Mouse (Mus musculus) neural tube, embryonic 15.5 days (tissue): ENCODE data around the gene Foxa1. TPM values are rescaled to one million over a fixed set of nuclear protein-coding genes. Genes with fewer than 3 reads are reported as not detected.

Experiments
- ATAC-seq: fragments of 200-750 bp; cut with Nextera tagmentation; 2 replicates; pipeline ENCODE4 v1.8.0; 2017; ENCODE audit warnings: mild to moderate bottlenecking, moderate TSS enrichment, moderate library complexity; ENCODE audit not compliant: low FRiP score
- H3K27ac ChIP-seq: fragments of 300-500 bp; sonication (generic); replicated peaks from 2 replicates; pipeline ENCODE4 v1.5.1; 2015; ENCODE audit warnings: mild to moderate bottlenecking, inconsistent platforms
- H3K27me3 ChIP-seq: fragments of 300-500 bp; sonication (generic); replicated peaks from 2 replicates; pipeline ENCODE4 v1.6.1; 2015; ENCODE audit warnings: inconsistent platforms
- H3K36me3 ChIP-seq: fragments of 300-500 bp; sonication (generic); 2 replicates; pipeline ENCODE4 v1.6.1; 2015; ENCODE audit warnings: inconsistent platforms
- H3K4me1 ChIP-seq: fragments of 300-500 bp; sonication (generic); 2 replicates; pipeline ENCODE4 v1.6.1; 2015; ENCODE audit warnings: inconsistent platforms
- H3K4me2 ChIP-seq: fragments of 300-500 bp; sonication (generic); 2 replicates; pipeline ENCODE4 v1.6.1; 2015; ENCODE audit warnings: inconsistent platforms, mild to moderate bottlenecking, moderate library complexity
- H3K4me3 ChIP-seq: fragments of 300-500 bp; sonication (generic); replicated peaks from 2 replicates; pipeline ENCODE4 v1.5.1; 2015; ENCODE audit warnings: mild to moderate bottlenecking, inconsistent platforms
- H3K9ac ChIP-seq: fragments of 300-500 bp; sonication (generic); replicated peaks from 2 replicates; pipeline ENCODE4 v1.6.1; 2015; ENCODE audit warnings: mild to moderate bottlenecking, inconsistent platforms
- H3K9me3 ChIP-seq: fragments of 300-500 bp; sonication (generic); replicated peaks from 2 replicates; pipeline ENCODE4 v1.6.1; 2016; ENCODE audit warnings: inconsistent platforms
- WGBS: fragments of 180-500 bp; shearing (Covaris S2); methylation state at CpG from one replicate; pipeline ENCODE4 v1.1.7; 2015; ENCODE audit warnings: mixed read lengths; 5-methylcytosine and 5-hydroxymethylcytosine counted together
- polyA plus RNA-seq: library from polyadenylated mRNA; unstranded; fragments of >200 nt; fragmentation: Nextera tagmentation; extraction: Ambion mirVana; gene quantifications from 2 replicates; pipeline ENCODE4 v1.2.1, GENCODE M21; 2015

Foxa1 gene
- polyA plus RNA-seq, 1 experiment from 2014 or later = 0.40 TPM

DNA sequence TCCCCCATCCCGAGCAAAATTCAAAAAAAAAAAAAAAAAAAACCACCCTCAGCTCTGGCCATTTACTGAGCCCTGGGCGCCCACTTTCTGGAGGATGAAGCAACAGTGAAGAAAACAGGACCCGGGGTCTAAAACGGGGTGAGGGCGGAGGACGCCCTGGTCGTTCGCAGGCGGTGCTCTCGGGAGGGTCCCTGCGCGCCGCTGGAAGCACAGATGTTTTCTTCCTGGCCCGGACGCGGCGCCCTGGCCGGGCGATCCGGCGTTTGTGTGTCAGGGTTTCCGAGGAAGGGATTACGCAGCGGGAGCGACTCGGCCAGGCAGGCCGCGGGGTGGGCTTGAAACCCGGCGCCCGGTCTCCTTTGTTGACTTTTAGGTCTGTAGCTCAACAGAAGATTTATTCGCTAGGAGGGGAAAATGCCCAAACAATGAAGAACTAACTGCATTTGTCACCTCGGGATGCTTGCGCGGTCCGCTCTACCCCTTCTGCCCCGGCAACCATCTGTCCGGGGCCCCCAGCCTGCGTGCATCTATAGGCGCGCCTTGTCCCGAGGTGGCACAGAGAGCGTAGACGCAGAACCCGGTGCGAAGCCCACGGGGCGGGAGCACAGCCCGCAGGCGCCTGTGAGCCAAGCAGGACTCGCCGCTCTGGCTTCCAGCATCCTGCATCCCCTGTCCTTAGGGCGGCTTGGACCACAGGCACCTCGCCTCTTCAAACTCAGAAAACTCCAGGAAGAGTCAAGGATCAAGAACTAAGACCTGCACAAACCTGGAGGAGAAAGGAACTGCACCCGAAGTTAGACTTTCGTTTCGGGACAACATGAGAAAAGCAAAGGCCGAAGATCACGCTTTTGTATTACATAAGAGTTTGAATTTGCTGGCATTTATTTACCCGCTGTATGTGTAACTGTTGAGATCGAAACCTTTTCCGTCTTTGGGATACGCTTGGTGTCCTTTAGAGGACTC is 7.8 kb downstream of the Foxa1 start:
- under 1% methylated on average over 63 of the region's 63 CpGs for WGBS
- H3K4me1 ChIP-seq = peaks cover 16% of the 10 kb centered on the region
- no peaks in the 10 kb centered on the region for H3K36me3 ChIP-seq
- H3K9me3 ChIP-seq = no peaks in the 10 kb centered on the region
- peak overlapping the region; percentile 43 for H3K4me2 ChIP-seq
- no peak overlapping the region for H3K9ac ChIP-seq
- H3K27ac ChIP-seq = no peak overlapping the region
- peaks cover 87% of the 10 kb centered on the region for H3K27me3 ChIP-seq
- peak overlapping the region; percentile 3 for H3K4me3 ChIP-seq
- no peak for ATAC-seq

GRCm38 (mm10) chr12:57537791-57538587 is 8.7 kb downstream of the Foxa1 start:
- Histone ChIP-seq H3K4me3 (peak overlapping the region; percentile 3), H3K4me1 (peaks cover 12% of the 10 kb centered on the region), H3K4me2 (peak overlapping the region; percentile 43), H3K27ac (no peak overlapping the region), H3K36me3 (no peaks in the 10 kb centered on the region), H3K9me3 (no peaks in the 10 kb centered on the region), H3K27me3 (peaks cover 87% of the 10 kb centered on the region), H3K9ac (no peak overlapping the region)
- no peak for ATAC-seq
- 2% methylated on average over 21 of the region's 21 CpGs for WGBS

DNA sequence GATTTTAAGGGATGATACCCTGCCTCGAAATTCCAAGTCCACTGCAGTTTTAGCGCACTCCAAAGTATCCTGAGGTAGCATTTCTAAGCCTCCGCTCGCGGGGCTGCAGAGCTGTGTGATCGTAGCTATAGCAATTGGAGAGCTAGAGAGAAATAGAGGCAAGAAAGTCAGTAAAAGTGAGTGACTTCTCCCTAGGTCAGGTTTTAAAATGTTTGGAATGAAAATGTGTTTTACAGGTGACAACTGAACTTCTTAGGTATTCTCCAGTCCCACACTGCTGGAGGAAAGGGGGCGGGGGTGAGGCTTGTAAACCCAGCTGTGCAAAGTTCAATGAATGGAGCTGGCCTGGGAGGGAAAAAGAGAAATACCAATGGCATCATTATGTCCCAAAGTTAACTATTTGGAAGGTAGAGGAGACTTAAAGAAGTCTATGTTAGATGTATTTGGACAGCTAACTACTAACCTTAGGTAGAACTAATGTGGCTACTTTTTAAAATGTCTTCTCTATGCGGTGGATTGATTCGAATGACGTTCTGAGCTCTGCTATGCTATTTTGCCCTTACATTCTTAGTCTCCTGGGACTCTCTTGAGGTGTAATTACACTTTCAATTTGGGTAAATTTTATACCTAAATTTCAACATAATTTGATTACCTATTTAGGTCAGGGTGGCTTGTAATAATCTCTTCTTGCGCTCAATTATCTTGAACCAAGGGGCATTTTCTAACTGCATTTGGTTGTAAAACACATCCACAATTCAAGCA is 9.6 kb downstream of the Foxa1 start:
- no peaks in the 10 kb centered on the region for H3K36me3 ChIP-seq
- no peak overlapping the region for H3K27ac ChIP-seq
- H3K9me3 ChIP-seq = no peaks in the 10 kb centered on the region
- H3K27me3 ChIP-seq = peaks cover 87% of the 10 kb centered on the region
- WGBS = 5% methylated on average over 11 of the region's 11 CpGs
- H3K4me2 ChIP-seq = no peak overlapping the region
- H3K4me1 ChIP-seq = peaks cover 6% of the 10 kb centered on the region; the same call in 1 of the 2 replicates
- ATAC-seq = no peak
- no peak overlapping the region for H3K9ac ChIP-seq
- H3K4me3 ChIP-seq = no peak overlapping the region

DNA sequence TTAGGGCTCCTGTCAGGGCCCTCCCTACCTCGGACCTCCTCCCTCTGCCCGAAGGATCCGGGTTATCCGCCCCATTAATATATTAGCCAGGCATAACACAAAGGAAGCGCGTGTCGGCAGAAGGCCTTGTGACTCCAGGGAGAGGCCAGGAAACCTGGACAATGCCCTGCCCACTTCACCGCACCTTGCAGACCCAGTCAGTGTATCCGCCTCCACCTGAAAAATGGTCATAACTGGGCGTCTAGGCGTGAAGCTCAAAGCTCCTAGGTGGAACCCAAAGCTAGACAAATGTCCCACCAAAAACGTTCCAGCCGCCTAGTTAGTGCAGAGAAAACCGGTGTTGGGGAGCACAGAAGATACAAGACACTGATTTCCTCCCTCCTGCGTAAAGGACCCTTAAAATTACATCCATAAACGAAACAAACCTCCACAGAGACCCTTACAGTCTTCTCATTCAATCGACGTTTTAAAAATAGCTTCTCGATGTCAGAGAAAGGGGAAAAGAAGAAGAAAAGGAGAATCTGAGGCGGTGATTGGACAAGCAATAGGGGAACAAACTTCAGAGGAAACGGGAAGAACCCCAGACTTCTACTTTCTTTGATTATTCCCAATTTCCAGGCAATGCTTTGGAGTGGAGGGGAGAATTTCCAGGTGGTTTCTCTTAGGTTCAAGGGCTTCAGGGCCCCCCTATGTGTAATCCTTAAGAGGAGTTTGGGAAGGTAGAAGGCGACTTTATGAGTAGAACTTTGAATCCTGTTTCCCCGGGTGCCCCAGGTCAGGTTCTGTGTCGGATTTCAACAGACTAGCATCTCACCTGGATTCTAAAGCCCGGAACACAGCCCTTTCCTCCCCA is 10.4 kb downstream of the Foxa1 start:
- H3K27ac ChIP-seq = no peak overlapping the region
- WGBS = 1% methylated on average over 25 of the region's 25 CpGs
- no peak overlapping the region for H3K9ac ChIP-seq
- H3K4me3 ChIP-seq = no peak overlapping the region
- no peak overlapping the region for H3K4me2 ChIP-seq
- H3K9me3 ChIP-seq = no peaks in the 10 kb centered on the region
- no peak; the same call in 1 of the 2 replicates for ATAC-seq
- no peaks in the 10 kb centered on the region for H3K36me3 ChIP-seq
- peaks cover 6% of the 10 kb centered on the region; the same call in 1 of the 2 replicates for H3K4me1 ChIP-seq
- H3K27me3 ChIP-seq = peaks cover 87% of the 10 kb centered on the region

DNA sequence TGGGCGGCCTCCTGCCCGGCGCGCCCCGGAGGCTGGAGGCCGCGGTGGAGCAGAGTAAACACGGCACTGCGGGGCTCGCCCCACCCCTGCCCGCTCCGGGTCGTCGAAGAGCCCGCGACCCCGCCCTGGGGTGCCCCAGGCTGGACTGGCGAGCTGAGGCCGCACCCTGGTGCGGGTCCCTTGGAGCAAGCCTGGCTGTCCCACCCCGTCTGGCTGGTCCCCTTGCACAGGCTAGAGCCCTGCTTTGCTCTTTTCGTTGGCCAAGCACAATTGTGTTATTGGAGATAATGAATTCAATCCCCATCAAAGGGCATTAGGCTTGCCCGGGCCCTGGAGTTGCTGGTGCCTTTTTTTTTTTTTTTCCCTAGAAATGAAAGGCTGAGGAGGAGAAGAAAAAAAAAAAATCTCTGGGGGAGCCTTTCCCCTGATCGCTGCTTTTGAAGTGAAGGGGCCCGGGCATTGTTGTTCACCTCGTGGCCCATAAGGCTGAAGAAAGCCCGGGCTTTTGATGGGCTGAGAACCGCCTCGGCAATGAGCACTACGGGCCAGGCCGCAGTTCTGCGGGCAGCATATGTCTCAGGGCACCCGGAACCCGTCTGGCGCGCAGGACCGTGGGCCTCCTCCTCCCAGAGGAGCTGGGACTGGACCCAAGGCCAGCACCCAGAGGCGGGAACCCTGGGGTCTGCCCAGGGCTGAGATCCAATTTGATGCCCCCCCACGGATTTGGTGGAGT is 11.7 kb downstream of the Foxa1 start:
- ATAC-seq = peak; percentile 48; the same call in 1 of the 2 replicates

DNA sequence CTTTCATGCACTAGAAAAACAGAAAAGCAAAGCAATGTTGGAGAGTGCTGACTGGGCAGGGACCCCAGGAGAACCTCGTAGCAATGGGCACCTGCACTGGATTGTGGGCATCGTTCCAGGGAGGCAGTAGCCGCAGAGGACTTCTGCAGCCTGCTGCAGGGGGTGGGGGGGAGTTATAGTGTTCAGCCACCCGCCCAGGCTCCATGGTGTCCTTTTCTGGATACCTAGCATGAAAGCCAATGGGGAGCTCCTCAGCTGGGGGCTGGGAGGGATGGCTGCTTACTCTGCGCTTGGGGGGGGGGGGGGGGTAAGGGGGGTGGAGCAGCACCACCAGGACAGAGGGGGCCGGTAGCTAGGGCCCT is 12.2 kb downstream of the Foxa1 start:
- Histone ChIP-seq H3K4me2 (no peak overlapping the region), H3K36me3 (no peaks in the 10 kb centered on the region), H3K27ac (no peak overlapping the region), H3K27me3 (peaks cover 86% of the 10 kb centered on the region), H3K9ac (no peak overlapping the region), H3K9me3 (no peaks in the 10 kb centered on the region), H3K4me3 (no peak overlapping the region), H3K4me1 (peaks cover 10% of the 10 kb centered on the region)
- no peak for ATAC-seq
- 7% methylated on average over 5 of the region's 6 CpGs for WGBS

More for the DNA sequence above, 11.7 kb downstream of the Foxa1 start:
- no peaks in the 10 kb centered on the region for H3K9me3 ChIP-seq
- H3K9ac ChIP-seq = no peak overlapping the region
- H3K27ac ChIP-seq = no peak overlapping the region
- WGBS = under 1% methylated on average over 39 of the region's 39 CpGs
- no peaks in the 10 kb centered on the region for H3K36me3 ChIP-seq
- H3K4me2 ChIP-seq = no peak overlapping the region
- no peak overlapping the region for H3K4me3 ChIP-seq
- peaks cover 10% of the 10 kb centered on the region for H3K4me1 ChIP-seq
- H3K27me3 ChIP-seq = peaks cover 87% of the 10 kb centered on the region

DNA sequence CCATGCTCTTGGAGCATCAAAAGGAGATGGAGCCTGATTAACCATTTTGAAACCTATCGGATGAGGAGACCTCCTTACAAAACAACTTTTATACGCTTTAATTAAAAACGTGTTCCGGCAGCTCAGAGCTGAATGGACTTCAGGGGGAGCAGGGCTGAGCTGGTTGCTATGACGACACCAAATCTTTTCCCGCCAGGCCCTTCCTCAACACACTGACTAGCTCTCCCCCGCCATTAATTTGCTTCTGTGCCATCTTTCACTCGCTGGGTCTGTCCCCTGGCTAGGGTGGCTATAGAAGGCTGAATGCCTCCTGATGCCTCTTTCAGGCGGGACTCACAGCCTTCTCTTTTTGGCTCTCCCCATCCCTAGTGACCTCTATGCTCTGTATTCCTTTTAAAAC is 16.2 kb downstream of the Foxa1 start:
- H3K4me2 ChIP-seq = no peak overlapping the region
- no peak overlapping the region for H3K9ac ChIP-seq
- H3K4me1 ChIP-seq = peaks cover 3% of the 10 kb centered on the region; the same call in 1 of the 2 replicates
- H3K9me3 ChIP-seq = no peaks in the 10 kb centered on the region
- no peak; the same call in 1 of the 2 replicates for ATAC-seq
- no peak overlapping the region for H3K4me3 ChIP-seq
- no peak overlapping the region for H3K27ac ChIP-seq
- H3K36me3 ChIP-seq = no peaks in the 10 kb centered on the region
- peaks cover 71% of the 10 kb centered on the region for H3K27me3 ChIP-seq
- WGBS = 6% methylated on average over 9 of the region's 9 CpGs

DNA sequence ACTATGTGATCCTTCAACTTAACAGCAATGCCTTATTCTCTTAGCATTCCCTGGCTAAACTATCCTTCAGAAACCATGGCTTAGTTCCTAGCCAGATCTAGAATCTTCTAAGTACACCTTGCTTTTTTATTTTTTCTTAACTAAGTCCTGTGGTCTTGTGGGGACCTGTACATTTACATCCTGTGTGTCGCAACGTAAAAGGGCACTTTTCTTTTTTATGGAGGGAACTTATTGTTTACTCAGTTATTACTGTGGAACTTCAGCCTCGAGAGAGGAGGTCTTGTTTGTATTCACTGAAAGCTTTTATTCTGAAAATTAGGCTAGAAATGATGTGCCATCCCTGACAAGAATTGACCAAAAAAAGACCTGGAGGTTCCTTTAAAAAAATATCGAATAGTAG is 18.4 kb downstream of the Foxa1 start:
- Histone ChIP-seq H3K4me1 (peaks cover 3% of the 10 kb centered on the region; the same call in 1 of the 2 replicates), H3K27me3 (peaks cover 53% of the 10 kb centered on the region), H3K9me3 (no peaks in the 10 kb centered on the region), H3K4me2 (no peak overlapping the region), H3K4me3 (no peak overlapping the region), H3K9ac (no peak overlapping the region), H3K27ac (no peak overlapping the region), H3K36me3 (no peaks in the 10 kb centered on the region)
- WGBS = 76% methylated on average over 4 of the region's 4 CpGs
- no peak for ATAC-seq

DNA sequence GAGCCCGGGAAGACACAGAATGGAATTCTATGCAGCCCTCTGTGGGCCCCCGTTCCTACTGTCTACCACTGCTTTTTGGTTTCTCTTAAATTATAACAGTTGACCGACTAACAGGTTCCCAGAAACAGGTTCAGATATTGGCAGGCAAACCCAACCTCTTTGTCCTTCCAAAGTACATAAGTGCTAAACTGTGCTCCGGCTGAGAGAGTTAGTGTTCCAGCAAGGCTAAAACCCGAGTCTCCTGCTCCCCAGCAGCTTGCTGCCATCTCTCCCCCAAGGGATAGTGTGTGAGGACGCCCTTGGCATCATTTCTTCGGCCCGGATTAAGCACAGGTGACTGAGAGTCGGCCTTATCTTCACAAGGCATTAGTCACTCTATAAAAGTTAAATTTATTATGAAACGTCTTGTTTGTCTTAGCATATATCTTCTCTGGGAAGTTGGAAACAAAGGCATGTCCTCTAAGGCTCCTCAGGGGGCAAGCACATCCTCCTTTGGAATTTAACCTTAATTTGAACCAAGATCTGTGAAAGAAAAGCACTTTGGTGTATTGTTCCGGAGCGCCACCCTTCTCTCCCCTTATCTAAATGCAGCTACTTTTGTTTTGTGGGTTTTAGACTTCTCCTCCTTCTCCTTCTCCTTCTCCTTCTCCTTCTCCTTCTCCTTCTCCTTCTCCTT is 30.9 kb downstream of the Foxa1 start:
- ATAC-seq = no peak
- Histone ChIP-seq H3K9me3 (no peaks in the 10 kb centered on the region), H3K36me3 (no peaks in the 10 kb centered on the region), H3K4me1 (no peaks in the 10 kb centered on the region), H3K27me3 (no peaks in the 10 kb centered on the region), H3K27ac (no peak overlapping the region), H3K9ac (no peak overlapping the region), H3K4me3 (no peak overlapping the region), H3K4me2 (no peak overlapping the region)
- 39% methylated on average over 12 of the region's 12 CpGs for WGBS

- Histone ChIP-seq H3K27ac (no peak overlapping the region), H3K27me3 (no peaks in the 10 kb centered on the region), H3K9me3 (no peaks in the 10 kb centered on the region), H3K9ac (no peak overlapping the region), H3K36me3 (no peaks in the 10 kb centered on the region), H3K4me2 (no peak overlapping the region), H3K4me3 (no peak overlapping the region), H3K4me1 (no peaks in the 10 kb centered on the region)
- WGBS = 62% methylated on average over 1 of the region's 1 CpGs
- no peak for ATAC-seq
Observed at GRCm38 (mm10) chr12:57514552-57514951, 32.2 kb downstream of the Foxa1 start.
